Mouse (Mus musculus) C2C12 (cell line): Measurements from ENCODE around the gene Insl6.

Source experiments
- CTCF ChIP-seq: IDR thresholded peaks from one replicate; pipeline ENCODE4 v1.5.1; 2011; ENCODE audit not compliant: control insufficient read depth, insufficient read depth, insufficient read length
- MAX ChIP-seq: IDR thresholded peaks from one replicate; pipeline ENCODE4 v1.6.1; 2011; ENCODE audit warnings: mild to moderate bottlenecking, control low read depth

DNA sequence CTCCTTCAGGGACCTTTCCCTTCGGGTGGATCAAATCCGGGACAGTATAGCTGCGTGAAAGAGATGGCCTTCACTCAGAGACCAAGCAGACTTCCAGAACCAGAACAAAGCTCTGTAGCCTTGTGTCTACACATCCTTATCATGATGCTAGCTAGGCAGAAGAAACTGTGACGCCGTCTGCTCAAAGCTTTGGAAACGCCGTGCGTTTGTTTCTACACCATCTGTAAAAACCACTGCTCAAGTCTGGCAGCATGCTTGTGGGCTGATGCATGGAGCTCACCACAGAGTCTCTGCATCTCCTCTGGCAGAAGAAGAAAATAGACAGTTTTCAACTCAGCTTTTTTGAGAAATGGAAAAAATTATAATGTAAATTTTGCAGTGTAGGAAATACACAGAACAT is 13.4 kb downstream of the Insl6 start:
- no peak for TF ChIP-seq CTCF
- TF ChIP-seq MAX: no peak
